Mouse (Mus musculus): Measurements from ENCODE around the gene Ak2. TPM values are rescaled to one million over a fixed set of nuclear protein-coding genes. Genes with fewer than 3 reads are reported as not detected.

Gene Ak2
- total RNA-seq, 2 experiments from 2014 or later, result 179 to 206 TPM

GRCm38 (mm10) chr4:128970417-128970807 is 21.3 kb upstream of the Ak2 start:
- ATAC-seq (replicated peaks; ENCODE audit: low FRiP score, low TSS enrichment, poor library complexity, severe bottlenecking), result no peak

GRCm38 (mm10) chr4:128971065-128971694 is 20.6 kb upstream of the Ak2 start:
- ATAC-seq (replicated peaks; ENCODE audit: low FRiP score, low TSS enrichment, poor library complexity, severe bottlenecking), result peak; percentile 74

GRCm38 (mm10) chr4:128974677-128975076 is 17.1 kb upstream of the Ak2 start:
- no peak for ATAC-seq (replicated peaks; ENCODE audit: low FRiP score, low TSS enrichment, poor library complexity, severe bottlenecking)

GRCm38 (mm10) chr4:128976577-128976976 is 15.2 kb upstream of the Ak2 start:
- no peak for ATAC-seq (replicated peaks; ENCODE audit: low FRiP score, low TSS enrichment, poor library complexity, severe bottlenecking)

GRCm38 (mm10) chr4:128977217-128977616 is 14.5 kb upstream of the Ak2 start:
- ATAC-seq (replicated peaks; ENCODE audit: low FRiP score, low TSS enrichment, poor library complexity, severe bottlenecking), result no peak

- ATAC-seq (replicated peaks; ENCODE audit: low FRiP score, low TSS enrichment, poor library complexity, severe bottlenecking), result no peak
Measured at GRCm38 (mm10) chr4:128978634-128979033, 13.1 kb upstream of the Ak2 start.

GRCm38 (mm10) chr4:128980890-128981832 is 10.6 kb upstream of the Ak2 start:
- 0 out of 2 replicates have a peak, but pooled peaks have one; percentile 32 for ATAC-seq (replicated peaks; ENCODE audit: low FRiP score, low TSS enrichment, poor library complexity, severe bottlenecking)

GRCm38 (mm10) chr4:128981833-128982180 is 10.0 kb upstream of the Ak2 start:
- no peak for ATAC-seq (replicated peaks; ENCODE audit: low FRiP score, low TSS enrichment, poor library complexity, severe bottlenecking)

- ATAC-seq (replicated peaks; ENCODE audit: low FRiP score, low TSS enrichment, poor library complexity, severe bottlenecking), result no peak
Measured at GRCm38 (mm10) chr4:128983151-128983550, 8.6 kb upstream of the Ak2 start.

GRCm38 (mm10) chr4:128983656-128984055 is 8.1 kb upstream of the Ak2 start:
- no peak for ATAC-seq (replicated peaks; ENCODE audit: low FRiP score, low TSS enrichment, poor library complexity, severe bottlenecking)

GRCm38 (mm10) chr4:128984600-128984999 is 7.2 kb upstream of the Ak2 start:
- no peak for ATAC-seq (replicated peaks; ENCODE audit: low FRiP score, low TSS enrichment, poor library complexity, severe bottlenecking)

- ATAC-seq (replicated peaks; ENCODE audit: low FRiP score, low TSS enrichment, poor library complexity, severe bottlenecking), result no peak
Measured at GRCm38 (mm10) chr4:128988911-128989310, 2.8 kb upstream of the Ak2 start.

GRCm38 (mm10) chr4:128989678-128990077 is 2.1 kb upstream of the Ak2 start:
- no peak for ATAC-seq (replicated peaks; ENCODE audit: low FRiP score, low TSS enrichment, poor library complexity, severe bottlenecking)

- ATAC-seq (replicated peaks; ENCODE audit: low FRiP score, low TSS enrichment, poor library complexity, severe bottlenecking), result no peak
Measured at GRCm38 (mm10) chr4:128992176-128992575, 418 bp downstream of the Ak2 start.

- peak; percentile 92 for ATAC-seq (replicated peaks; ENCODE audit: low FRiP score, low TSS enrichment, poor library complexity, severe bottlenecking)
Measured at GRCm38 (mm10) chr4:128993025-128993662, 1.4 kb downstream of the Ak2 start.

GRCm38 (mm10) chr4:128993675-128994074 is 1.9 kb downstream of the Ak2 start:
- peak; percentile 16; the same call in 1 of the 2 replicates for ATAC-seq (replicated peaks; ENCODE audit: low FRiP score, low TSS enrichment, poor library complexity, severe bottlenecking)

- ATAC-seq (replicated peaks; ENCODE audit: low FRiP score, low TSS enrichment, poor library complexity, severe bottlenecking), result no peak
Measured at GRCm38 (mm10) chr4:128995238-128995637, 3.5 kb downstream of the Ak2 start.

- ATAC-seq (replicated peaks; ENCODE audit: low FRiP score, low TSS enrichment, poor library complexity, severe bottlenecking), result peak; percentile 66
Measured at GRCm38 (mm10) chr4:128997258-128997657, 5.5 kb downstream of the Ak2 start.

- ATAC-seq (replicated peaks; ENCODE audit: low FRiP score, low TSS enrichment, poor library complexity, severe bottlenecking), result no peak
Measured at GRCm38 (mm10) chr4:128998401-128998800, 6.6 kb downstream of the Ak2 start.

GRCm38 (mm10) chr4:129000786-129001185 is 9.0 kb downstream of the Ak2 start:
- no peak for ATAC-seq (replicated peaks; ENCODE audit: low FRiP score, low TSS enrichment, poor library complexity, severe bottlenecking)

Data from megakaryocyte-erythroid progenitor cell, adult 5-6 weeks (primary cell).